Mouse (Mus musculus) forebrain, postnatal 0 days (tissue): ENCODE data around the gene Hist1h2bg. TPM values are rescaled to one million over a fixed set of nuclear protein-coding genes. Genes with fewer than 3 reads are reported as not detected.

ENCODE experiments used
- ATAC-seq: fragments of 200-750 bp; cut with Nextera tagmentation; 2 replicates; pipeline ENCODE4 v1.8.0; 2017; ENCODE audit warnings: mild to moderate bottlenecking, moderate library complexity
- DNase-seq: peaks from one replicate; pipeline ENCODE4 v3.0.0-alpha.2; 2015
- H3K27ac ChIP-seq: fragments of 300-500 bp; sonication (generic); 2 replicates; pipeline ENCODE4 v1.5.1; 2014; ENCODE audit warnings: low read depth, mild to moderate bottlenecking, antibody characterized with exemption, low read length, moderate library complexity, mixed read lengths
- H3K27me3 ChIP-seq: fragments of 300-500 bp; sonication (generic); 2 replicates; pipeline ENCODE4 v1.6.1; 2014; ENCODE audit warnings: mild to moderate bottlenecking, low read length, mixed read lengths; ENCODE audit not compliant: insufficient read depth
- H3K36me3 ChIP-seq: fragments of 300-500 bp; sonication (generic); 2 replicates; pipeline ENCODE4 v1.6.1; 2014; ENCODE audit warnings: mild to moderate bottlenecking, moderate library complexity; ENCODE audit not compliant: insufficient read depth
- H3K4me1 ChIP-seq: fragments of 300-500 bp; sonication (generic); 2 replicates; pipeline ENCODE4 v1.6.1; 2014; ENCODE audit warnings: antibody characterized with exemption; ENCODE audit not compliant: insufficient read depth
- H3K4me2 ChIP-seq: fragments of 300-500 bp; sonication (generic); 2 replicates; pipeline ENCODE4 v1.6.1; 2014; ENCODE audit warnings: low read depth, mild to moderate bottlenecking, moderate library complexity
- H3K4me3 ChIP-seq: fragments of 300-500 bp; sonication (generic); 2 replicates; pipeline ENCODE4 v1.5.1; 2014; ENCODE audit warnings: low read depth, low read length, mixed read lengths
- H3K9ac ChIP-seq: fragments of 300-500 bp; sonication (generic); 2 replicates; pipeline ENCODE4 v1.6.1; 2014; ENCODE audit warnings: mild to moderate bottlenecking
- H3K9me3 ChIP-seq: fragments of 300-500 bp; sonication (generic); 2 replicates; pipeline ENCODE4 v1.6.1; 2016; ENCODE audit warnings: low read length
- CTCF ChIP-seq: sonication (generic); IDR thresholded peaks from 2 replicates; pipeline ENCODE4 v1.5.1; 2016; ENCODE audit warnings: antibody characterized with exemption, control low read depth, low read depth
- WGBS: fragments of 180-500 bp; shearing (Covaris S2); extraction: QIAGEN DNeasy Blood & Tissue Kit; methylation state at CpG from one replicate; pipeline ENCODE4 v1.1.7; 2014; 5-methylcytosine and 5-hydroxymethylcytosine counted together
- polyA plus RNA-seq: library from polyadenylated mRNA; unstranded; fragments of >200 nt; fragmentation: Nextera tagmentation; extraction: Ambion mirVana; gene quantifications from 2 replicates; pipeline ENCODE4 v1.2.1, GENCODE M21; 2015
- total RNA-seq: library from RNA; depleted of rRNA; stranded (reverse); fragments of >200 nt; gene quantifications from 2 replicates; pipeline ENCODE4 v1.2.3, GENCODE M21; 2014

The Hist1h2bg gene
- total and polyA plus RNA-seq, 2 experiments from 2014 or later: 3.6 to 367 TPM

GRCm38 (mm10) chr13:23592614-23593013 is 21.4 kb downstream of the Hist1h2bg start:
- H3K4me2 ChIP-seq: no peak overlapping the region
- no peak overlapping the region for H3K27ac ChIP-seq
- no peaks in the 10 kb centered on the region for H3K9me3 ChIP-seq
- H3K36me3 ChIP-seq: no peaks in the 10 kb centered on the region
- H3K4me1 ChIP-seq: no peaks in the 10 kb centered on the region
- 88% methylated on average over 7 of the region's 7 CpGs for WGBS
- no peak for TF ChIP-seq CTCF
- no peaks in the 10 kb centered on the region for H3K27me3 ChIP-seq
- H3K9ac ChIP-seq: no peak overlapping the region
- DNase-seq (no peak), ATAC-seq (no peak)
- no peak overlapping the region for H3K4me3 ChIP-seq

- no peak for ATAC-seq
- WGBS: 84% methylated on average over 5 of the region's 5 CpGs
- Histone ChIP-seq H3K4me3 (no peak overlapping the region), H3K9ac (no peak overlapping the region), H3K4me1 (no peaks in the 10 kb centered on the region), H3K36me3 (no peaks in the 10 kb centered on the region), H3K4me2 (no peak overlapping the region), H3K9me3 (no peaks in the 10 kb centered on the region), H3K27me3 (no peaks in the 10 kb centered on the region), H3K27ac (no peak overlapping the region)
- no peak for TF ChIP-seq CTCF
- no peak for DNase-seq
These were observed 22.0 kb downstream of the Hist1h2bg start for GRCm38 (mm10) chr13:23593051-23593770.

DNA sequence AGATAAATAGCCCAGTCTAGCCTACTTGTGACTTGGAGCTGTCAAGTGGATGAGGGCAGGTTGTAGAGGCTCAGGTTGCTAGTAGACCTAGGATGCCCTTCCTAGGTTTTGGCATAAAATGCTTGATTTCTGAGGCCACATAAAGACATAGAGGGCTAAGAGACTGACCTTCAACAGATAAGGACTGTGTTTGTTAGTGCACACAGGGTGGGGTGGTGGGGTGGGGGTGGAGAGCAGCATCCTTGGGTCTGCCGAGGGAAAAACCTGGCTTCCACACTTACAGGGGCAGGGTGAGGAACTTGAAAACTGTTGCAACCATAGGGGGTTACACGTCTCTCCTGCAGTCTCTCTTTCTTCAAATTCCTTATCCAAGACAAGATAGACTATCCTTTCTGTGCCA is 24.0 kb downstream of the Hist1h2bg start:
- no peak overlapping the region for H3K9ac ChIP-seq
- H3K27ac ChIP-seq: no peak overlapping the region
- H3K36me3 ChIP-seq: no peaks in the 10 kb centered on the region
- no peak overlapping the region for H3K4me2 ChIP-seq
- no peak for DNase-seq
- H3K4me3 ChIP-seq: no peak overlapping the region
- H3K27me3 ChIP-seq: no peaks in the 10 kb centered on the region
- WGBS: 91% methylated on average over 2 of the region's 2 CpGs
- no peak for TF ChIP-seq CTCF
- no peaks in the 10 kb centered on the region for H3K4me1 ChIP-seq
- ATAC-seq: no peak
- no peaks in the 10 kb centered on the region for H3K9me3 ChIP-seq

DNA sequence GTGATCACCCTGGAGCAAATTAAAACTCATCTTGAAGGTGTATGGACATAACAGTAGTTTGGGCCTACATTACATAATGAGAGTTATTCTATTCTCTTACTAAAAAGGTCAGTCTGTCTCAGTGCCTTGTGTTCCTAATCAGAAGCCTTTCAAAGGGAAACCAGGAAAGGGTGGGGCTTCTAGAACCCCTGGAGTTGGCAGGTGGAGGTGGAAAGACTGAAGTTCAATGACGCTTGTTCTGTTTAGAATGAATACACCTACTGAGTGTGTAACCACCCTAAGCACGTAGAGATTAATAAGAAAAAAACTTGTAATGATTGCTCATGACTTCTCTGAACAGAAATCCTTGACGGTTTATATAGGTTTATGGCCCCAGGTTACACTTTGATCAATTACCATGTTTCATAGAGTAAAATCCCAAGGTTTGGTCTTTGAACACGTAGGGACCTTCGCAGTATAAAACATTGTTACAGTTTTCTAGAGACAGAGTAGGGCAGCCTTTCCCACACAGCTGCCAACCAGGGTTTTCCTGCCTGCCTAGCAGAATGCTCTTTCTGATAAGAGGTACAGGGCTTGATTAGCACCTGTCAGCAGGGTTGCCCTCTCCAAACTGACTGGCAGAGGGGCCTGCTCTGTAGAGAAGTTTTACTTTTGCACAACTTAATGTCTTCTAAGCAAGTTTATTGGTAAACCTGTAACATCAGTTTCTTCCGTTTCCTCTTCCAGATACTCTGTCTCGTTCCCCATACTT is 24.6 kb downstream of the Hist1h2bg start:
- Histone ChIP-seq H3K9ac (no peak overlapping the region), H3K4me1 (no peaks in the 10 kb centered on the region), H3K4me3 (no peak overlapping the region), H3K36me3 (no peaks in the 10 kb centered on the region), H3K27ac (no peak overlapping the region), H3K4me2 (no peak overlapping the region), H3K27me3 (no peaks in the 10 kb centered on the region), H3K9me3 (no peaks in the 10 kb centered on the region)
- 86% methylated on average over 7 of the region's 7 CpGs for WGBS
- no peak for TF ChIP-seq CTCF
- DNase-seq: no peak
- no peak for ATAC-seq

DNA sequence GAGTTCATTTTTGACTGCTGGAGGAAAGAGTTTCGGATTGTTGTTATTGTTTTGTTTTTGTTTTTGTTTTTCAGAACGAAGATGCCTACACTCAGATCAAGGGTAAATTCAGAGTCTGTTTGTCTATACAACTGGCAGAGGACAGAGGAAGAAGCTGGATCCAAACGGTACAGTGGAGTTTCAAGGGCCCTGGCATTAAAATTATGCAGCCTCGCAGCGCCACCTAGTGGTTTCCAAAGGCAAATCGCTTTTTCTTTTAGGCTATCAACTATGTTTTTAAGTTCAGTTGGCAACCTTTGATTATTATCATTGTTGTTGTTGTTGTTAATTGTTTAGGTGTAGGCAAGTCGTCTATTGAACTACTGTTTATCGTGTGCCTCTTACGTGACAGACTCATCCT is 26.8 kb downstream of the Hist1h2bg start:
- ATAC-seq (no peak), DNase-seq (peak; percentile 78)
- 8% methylated on average over 9 of the region's 9 CpGs for WGBS
- no peaks in the 10 kb centered on the region for H3K9me3 ChIP-seq
- no peaks in the 10 kb centered on the region for H3K27me3 ChIP-seq
- H3K4me2 ChIP-seq: no peak overlapping the region
- no peak overlapping the region for H3K9ac ChIP-seq
- peak; percentile 83 for TF ChIP-seq CTCF
- no peak overlapping the region for H3K4me3 ChIP-seq
- H3K4me1 ChIP-seq: no peaks in the 10 kb centered on the region
- H3K27ac ChIP-seq: no peak overlapping the region
- H3K36me3 ChIP-seq: no peaks in the 10 kb centered on the region

- H3K4me1 ChIP-seq: no peaks in the 10 kb centered on the region
- H3K4me2 ChIP-seq: no peak overlapping the region
- DNase-seq (no peak), ATAC-seq (no peak)
- H3K9me3 ChIP-seq: no peaks in the 10 kb centered on the region
- H3K4me3 ChIP-seq: no peak overlapping the region
- no peak for TF ChIP-seq CTCF
- WGBS: 86% methylated on average over 7 of the region's 7 CpGs
- H3K9ac ChIP-seq: no peak overlapping the region
- H3K27me3 ChIP-seq: no peaks in the 10 kb centered on the region
- no peak overlapping the region for H3K27ac ChIP-seq
- H3K36me3 ChIP-seq: no peaks in the 10 kb centered on the region
These were observed 32.0 kb downstream of the Hist1h2bg start for GRCm38 (mm10) chr13:23603182-23603699.

- DNase-seq (no peak), ATAC-seq (no peak)
- Histone ChIP-seq H3K9me3 (no peaks in the 10 kb centered on the region), H3K36me3 (no peaks in the 10 kb centered on the region), H3K27ac (no peak overlapping the region), H3K4me1 (no peaks in the 10 kb centered on the region), H3K4me2 (no peak overlapping the region), H3K4me3 (no peak overlapping the region), H3K27me3 (no peaks in the 10 kb centered on the region), H3K9ac (no peak overlapping the region)
- 96% methylated on average over 3 of the region's 3 CpGs for WGBS
- no peak for TF ChIP-seq CTCF
These were observed 33.3 kb downstream of the Hist1h2bg start for GRCm38 (mm10) chr13:23604452-23604851.
